Mouse (Mus musculus) midbrain, embryonic 10.5 days (tissue): ENCODE measurements at regions not wholly inside any gene's neighbourhood (a gene's known extent, or its start where the extent isn't known, plus 50 kb on each side); places are given as distances from the start of the nearest gene placed in this dataset.

ENCODE experiments used
- DNase-seq: peaks from one replicate; pipeline ENCODE4 v3.0.0-alpha.2; 2017; ENCODE audit warnings: low spot score
- H3K27ac ChIP-seq: fragments of 300-500 bp; sonication (generic); replicated peaks from 2 replicates; pipeline ENCODE4 v1.5.1; 2016; ENCODE audit warnings: mild to moderate bottlenecking
- H3K27me3 ChIP-seq: fragments of 300-500 bp; sonication (generic); 2 replicates; pipeline ENCODE4 v1.6.1; 2016; ENCODE audit warnings: low read depth, mild to moderate bottlenecking; ENCODE audit not compliant: poor library complexity, severe bottlenecking
- H3K36me3 ChIP-seq: fragments of 300-500 bp; sonication (generic); 2 replicates; pipeline ENCODE4 v1.6.1; 2016; ENCODE audit warnings: mild to moderate bottlenecking, moderate library complexity
- H3K4me1 ChIP-seq: fragments of 300-500 bp; sonication (generic); 2 replicates; pipeline ENCODE4 v1.6.1; 2016
- H3K4me3 ChIP-seq: fragments of 300-500 bp; sonication (generic); 2 replicates; pipeline ENCODE4 v1.5.1; 2016; ENCODE audit warnings: mild to moderate bottlenecking, moderate library complexity
- H3K9me3 ChIP-seq: fragments of 300-500 bp; sonication (generic); replicated peaks from 2 replicates; pipeline ENCODE4 v1.6.1; 2016; ENCODE audit warnings: mild to moderate bottlenecking
- WGBS: fragments of 180-500 bp; shearing (Covaris S2); methylation state at CpG from one replicate; pipeline ENCODE4 v1.1.7; 2016; 5-methylcytosine and 5-hydroxymethylcytosine counted together

- Histone ChIP-seq H3K27me3 (no peaks in the 10 kb centered on the region), H3K27ac (no peak overlapping the region), H3K9me3 (no peaks in the 10 kb centered on the region), H3K4me3 (no peak overlapping the region), H3K4me1 (0 out of 2 replicates have a peak, but pooled peaks cover 2% of the 10 kb centered on the region), H3K36me3 (no peaks in the 10 kb centered on the region)
- no peak for DNase-seq
- WGBS: 73% methylated on average over 4 of the region's 4 CpGs
These were observed 55.0 kb upstream of the Slit3 start for GRCm38 (mm10) chr11:35065959-35066414.

GRCm38 (mm10) chr11:35057791-35058190, 63.2 kb upstream of the Slit3 start:
- no peak overlapping the region for H3K27ac ChIP-seq
- no peaks in the 10 kb centered on the region for H3K27me3 ChIP-seq
- no peak for DNase-seq
- H3K36me3 ChIP-seq: no peaks in the 10 kb centered on the region
- WGBS: 87% methylated on average over 6 of the region's 6 CpGs
- no peaks in the 10 kb centered on the region for H3K9me3 ChIP-seq
- 0 out of 2 replicates have a peak, but pooled peaks cover 2% of the 10 kb centered on the region for H3K4me1 ChIP-seq
- H3K4me3 ChIP-seq: no peak overlapping the region

DNA sequence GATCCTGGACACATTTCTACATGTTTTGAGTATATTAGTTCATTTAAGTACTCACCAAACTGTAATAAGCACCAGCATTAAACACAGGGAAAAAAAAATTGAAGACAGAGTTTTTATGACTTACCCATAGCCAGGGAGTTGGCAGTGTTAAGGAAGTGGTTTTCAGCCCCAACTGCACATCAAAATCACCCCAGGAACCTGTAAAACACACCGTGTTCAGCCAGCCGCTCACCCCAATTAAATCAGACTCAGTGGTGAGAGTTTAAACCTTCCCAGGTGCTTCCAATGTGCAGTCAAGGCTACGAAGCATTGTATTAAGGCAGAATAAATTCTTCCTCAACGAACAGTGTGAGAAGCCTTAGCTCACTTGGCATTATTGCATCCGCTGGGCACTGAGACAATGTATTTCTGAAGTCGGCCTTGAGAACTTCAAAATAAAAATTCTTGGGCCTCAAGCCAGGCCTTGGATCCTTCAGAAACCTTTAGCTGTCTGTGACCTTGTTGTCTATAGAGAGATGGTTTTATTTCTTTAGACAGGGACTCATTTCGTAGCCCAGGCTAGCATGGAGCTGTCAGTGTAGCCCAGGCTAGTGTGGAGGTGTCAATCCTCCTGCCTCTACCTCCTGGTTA, 65.4 kb upstream of the Slit3 start:
- no peak overlapping the region for H3K4me3 ChIP-seq
- WGBS: 90% methylated on average over 7 of the region's 7 CpGs
- no peak overlapping the region for H3K27ac ChIP-seq
- H3K4me1 ChIP-seq: no peaks in the 10 kb centered on the region
- H3K27me3 ChIP-seq: no peaks in the 10 kb centered on the region
- no peaks in the 10 kb centered on the region for H3K9me3 ChIP-seq
- DNase-seq: no peak
- no peaks in the 10 kb centered on the region for H3K36me3 ChIP-seq

- 81% methylated on average over 2 of the region's 2 CpGs for WGBS
These were observed 67.4 kb upstream of the Slit3 start for GRCm38 (mm10) chr11:35053613-35053950.

GRCm38 (mm10) chr11:35052856-35053612, 68.0 kb upstream of the Slit3 start:
- H3K36me3 ChIP-seq: no peaks in the 10 kb centered on the region
- no peak for DNase-seq
- H3K27ac ChIP-seq: no peak overlapping the region
- H3K9me3 ChIP-seq: no peaks in the 10 kb centered on the region
- 0 out of 2 replicates have a peak, but pooled peaks cover 6% of the 10 kb centered on the region for H3K4me1 ChIP-seq
- WGBS: 91% methylated on average over 4 of the region's 4 CpGs
- H3K27me3 ChIP-seq: no peaks in the 10 kb centered on the region
- H3K4me3 ChIP-seq: no peak overlapping the region

More at GRCm38 (mm10) chr11:35053613-35053950, 67.4 kb upstream of the Slit3 start:
- H3K36me3 ChIP-seq: no peaks in the 10 kb centered on the region
- no peaks in the 10 kb centered on the region for H3K27me3 ChIP-seq
- H3K9me3 ChIP-seq: no peaks in the 10 kb centered on the region
- no peak for DNase-seq
- H3K4me3 ChIP-seq: no peak overlapping the region
- H3K4me1 ChIP-seq: 0 out of 2 replicates have a peak, but pooled peaks cover 6% of the 10 kb centered on the region
- no peak overlapping the region for H3K27ac ChIP-seq

- no peaks in the 10 kb centered on the region for H3K27me3 ChIP-seq
- no peak overlapping the region for H3K4me3 ChIP-seq
- whole genome bisulfite sequencing: 84% methylated on average over 8 of the region's 8 CpGs
- no peak overlapping the region for H3K27ac ChIP-seq
- peaks cover 10% of the 10 kb centered on the region; the same call in 1 of the 2 replicates for H3K4me1 ChIP-seq
- H3K36me3 ChIP-seq: no peaks in the 10 kb centered on the region
- no peak for DNase-seq
- H3K9me3 ChIP-seq: no peaks in the 10 kb centered on the region
These were observed 71.3 kb upstream of the Slit3 start for GRCm38 (mm10) chr11:35049663-35050215.

DNA sequence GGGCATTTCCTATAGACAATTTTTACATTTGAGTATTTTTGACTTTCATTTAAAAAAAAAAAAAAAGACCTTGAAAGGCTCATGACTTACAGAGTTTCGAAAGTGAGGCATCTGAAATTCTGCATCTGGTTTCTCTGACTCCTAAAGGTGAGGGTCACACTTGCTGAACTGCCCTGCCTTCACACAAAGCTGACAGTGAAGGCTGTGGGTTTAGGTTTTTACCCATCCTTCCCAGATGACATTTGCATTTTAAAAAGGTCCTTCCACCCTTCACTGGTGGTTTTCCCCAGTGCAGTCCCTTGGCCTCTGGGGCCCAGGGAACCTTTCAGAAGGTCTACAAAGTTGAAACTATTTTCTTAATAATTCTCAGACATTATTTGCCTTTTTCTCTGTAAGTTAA, 76.4 kb upstream of the Slit3 start:
- no peak for DNase-seq
- Histone ChIP-seq H3K4me3 (no peak overlapping the region), H3K36me3 (no peaks in the 10 kb centered on the region), H3K27ac (no peak overlapping the region), H3K4me1 (peaks cover 8% of the 10 kb centered on the region; the same call in 1 of the 2 replicates), H3K27me3 (no peaks in the 10 kb centered on the region), H3K9me3 (no peaks in the 10 kb centered on the region)
- 86% methylated on average over 1 of the region's 1 CpGs for WGBS

DNA sequence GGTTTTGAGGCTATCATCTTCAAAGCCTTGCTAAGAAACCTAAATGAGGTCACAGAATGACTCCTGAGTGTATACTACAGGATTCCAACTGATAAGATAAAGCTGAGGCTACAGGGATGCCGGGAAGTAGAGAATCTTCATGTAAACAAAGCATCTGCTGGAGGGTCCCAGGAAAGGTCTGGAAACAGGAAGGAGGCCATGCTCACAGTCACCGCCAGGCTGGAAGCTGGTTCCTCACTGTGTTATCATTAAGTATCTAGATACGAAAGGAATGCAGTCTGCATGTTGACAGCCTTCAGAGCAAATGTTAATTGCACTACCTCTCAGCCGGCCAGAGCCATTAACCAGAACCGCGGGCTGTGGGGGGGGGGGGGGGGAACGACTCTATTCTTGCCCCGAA, 96.6 kb upstream of the Slit3 start:
- H3K9me3 ChIP-seq: 0 out of 2 replicates have a peak, but pooled peaks cover 6% of the 10 kb centered on the region
- H3K4me3 ChIP-seq: no peak overlapping the region
- H3K27me3 ChIP-seq: no peaks in the 10 kb centered on the region
- no peaks in the 10 kb centered on the region for H3K4me1 ChIP-seq
- H3K27ac ChIP-seq: no peak overlapping the region
- WGBS: 57% methylated on average over 8 of the region's 8 CpGs
- DNase-seq: no peak
- H3K36me3 ChIP-seq: no peaks in the 10 kb centered on the region

DNA sequence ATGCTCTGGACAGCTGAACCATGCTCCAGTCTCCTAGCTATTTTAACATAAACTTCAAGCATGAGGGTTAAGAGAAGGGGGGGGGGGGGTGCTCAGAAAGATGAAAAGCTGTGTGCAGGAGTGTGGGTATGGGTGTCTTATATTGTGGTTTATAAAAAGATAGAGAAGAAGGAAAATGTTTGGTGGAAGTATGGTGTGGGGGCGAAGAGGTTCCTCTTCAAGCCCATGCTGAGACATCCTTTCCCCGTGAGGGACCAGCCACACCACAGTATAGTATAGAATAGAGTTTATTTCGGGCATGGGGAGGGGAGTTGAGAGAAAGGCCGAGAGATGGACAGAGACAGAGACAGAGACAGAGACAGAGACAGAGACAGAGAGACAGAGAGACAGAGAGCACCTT, 97.2 kb upstream of the Slit3 start:
- no peak overlapping the region for H3K4me3 ChIP-seq
- H3K9me3 ChIP-seq: 0 out of 2 replicates have a peak, but pooled peaks cover 6% of the 10 kb centered on the region
- H3K27ac ChIP-seq: no peak overlapping the region
- H3K27me3 ChIP-seq: no peaks in the 10 kb centered on the region
- no peaks in the 10 kb centered on the region for H3K36me3 ChIP-seq
- no peak for DNase-seq
- WGBS: 92% methylated on average over 4 of the region's 4 CpGs
- H3K4me1 ChIP-seq: no peaks in the 10 kb centered on the region

- H3K4me3 ChIP-seq: no peak overlapping the region
- no peaks in the 10 kb centered on the region for H3K4me1 ChIP-seq
- no peak overlapping the region for H3K27ac ChIP-seq
- H3K9me3 ChIP-seq: 0 out of 2 replicates have a peak, but pooled peaks cover 6% of the 10 kb centered on the region
- WGBS: 88% methylated on average over 3 of the region's 3 CpGs
- no peaks in the 10 kb centered on the region for H3K36me3 ChIP-seq
- DNase-seq: no peak
- H3K27me3 ChIP-seq: no peaks in the 10 kb centered on the region
These were observed 98.9 kb upstream of the Slit3 start for GRCm38 (mm10) chr11:35021990-35022625.

GRCm38 (mm10) chr11:35016998-35017397, 104.0 kb upstream of the Slit3 start:
- Histone ChIP-seq H3K36me3 (no peaks in the 10 kb centered on the region), H3K27me3 (no peaks in the 10 kb centered on the region), H3K9me3 (0 out of 2 replicates have a peak, but pooled peaks cover 6% of the 10 kb centered on the region), H3K4me1 (peaks cover 4% of the 10 kb centered on the region), H3K4me3 (no peak overlapping the region), H3K27ac (no peak overlapping the region)
- WGBS: 85% methylated on average over 3 of the region's 3 CpGs
- DNase-seq: no peak

DNA sequence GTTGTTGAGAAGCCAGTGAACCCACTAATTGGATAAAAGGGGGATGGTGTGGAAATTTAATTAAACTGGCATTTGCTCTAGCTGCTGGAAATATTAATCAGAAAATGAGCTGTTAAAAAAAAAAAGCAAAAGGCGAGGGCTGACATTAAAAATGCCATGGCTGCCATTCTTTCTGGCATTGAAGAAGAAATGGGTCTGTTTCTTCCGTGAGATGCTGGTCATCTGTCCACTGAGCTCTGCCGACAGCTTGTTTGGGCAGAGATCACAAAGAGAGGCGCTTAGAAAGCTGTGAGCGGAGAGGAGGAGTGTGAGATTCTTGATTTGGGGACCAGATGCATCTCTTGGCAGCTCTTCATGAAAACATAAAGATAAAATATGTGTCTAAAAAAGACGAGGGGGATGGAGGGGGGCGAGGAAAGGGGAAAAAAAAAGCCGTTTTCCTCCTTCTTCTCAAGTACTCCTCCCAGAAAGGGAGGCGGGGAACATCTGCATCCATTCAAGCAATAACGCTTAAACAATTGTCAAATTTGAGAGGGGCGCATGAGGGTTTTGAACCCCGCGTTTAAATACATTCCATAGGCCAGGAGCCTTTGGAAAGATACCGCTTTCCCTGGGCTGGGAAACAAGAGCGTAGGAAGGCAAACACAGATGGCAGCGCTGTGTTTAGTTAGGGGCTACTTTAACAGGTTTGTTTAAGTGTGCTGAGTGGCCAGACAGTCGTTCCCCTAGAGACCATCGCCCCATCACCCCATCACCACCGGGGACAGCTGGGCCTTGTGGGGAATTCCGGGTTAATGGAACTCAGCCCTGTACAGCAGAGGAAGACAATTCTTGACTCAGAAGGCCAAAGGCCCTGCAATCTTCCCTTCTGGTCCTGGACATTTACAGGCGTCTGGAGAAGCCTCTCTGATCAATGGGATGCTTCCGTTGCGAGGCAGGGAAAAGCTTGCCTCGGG, 109.2 kb upstream of the Slit3 start:
- Histone ChIP-seq H3K9me3 (no peaks in the 10 kb centered on the region), H3K4me1 (peaks cover 20% of the 10 kb centered on the region), H3K36me3 (no peaks in the 10 kb centered on the region), H3K27me3 (peaks cover 6% of the 10 kb centered on the region; the same call in 1 of the 2 replicates), H3K4me3 (no peak overlapping the region), H3K27ac (peak overlapping the region; percentile 59)
- DNase-seq: no peak
- 67% methylated on average over 24 of the region's 24 CpGs for WGBS
